Comparison of ENCODE assay signal across 11 mouse cellular contexts in the genomic region with DNA sequence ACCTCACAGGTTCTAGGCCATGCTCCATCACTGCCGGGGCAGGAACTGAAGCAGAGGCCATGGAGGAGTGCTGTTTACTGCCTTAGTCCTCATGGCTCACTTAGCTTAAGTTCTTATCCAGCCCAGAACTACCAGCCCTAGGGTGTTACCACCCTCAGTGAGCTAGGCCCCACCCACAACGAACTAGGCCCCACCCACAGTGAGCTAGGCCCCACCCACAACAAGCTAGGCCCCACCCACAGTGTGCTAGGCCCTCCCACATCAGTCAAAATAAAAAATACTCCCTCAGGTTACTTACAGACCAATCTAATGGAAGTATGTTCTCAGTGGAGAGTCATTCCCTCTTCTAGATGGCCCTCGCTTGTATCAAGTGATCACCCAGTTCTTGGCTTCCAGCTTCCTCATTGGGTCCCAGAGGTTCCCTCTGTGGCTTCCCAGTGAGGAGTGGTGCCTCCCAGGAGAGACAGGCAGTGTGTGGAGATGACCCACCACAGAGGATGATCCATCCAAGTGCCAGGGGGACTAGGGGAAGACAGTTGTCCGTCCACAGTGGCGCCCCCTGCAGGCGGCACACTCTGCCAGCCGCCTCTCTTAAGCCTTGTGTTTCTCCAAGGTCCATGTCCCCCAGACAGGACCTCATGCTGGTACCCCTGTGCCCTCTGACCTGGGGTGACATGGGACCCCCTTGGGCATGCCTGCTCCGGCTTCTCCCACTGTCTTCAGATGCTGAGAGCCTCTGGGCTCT. TPM values are rescaled to one million over a fixed set of nuclear protein-coding genes. Genes with fewer than 3 reads are reported as not detected.
DNase-seq lines count a peak whose midpoint lies in the region; ATAC-seq and TF ChIP-seq lines count a peak whose summit lies in the region.
"Had no signal": no experiment of that assay in that cellular context is flagged by ENCODE, and none has a peak within 500 bp of the region (broad histone marks: within the 10 kb centered on the region; RNA-seq: fewer than 3 reads in every experiment).

No protein-coding gene starts in this region.

- 86% methylated on average over 8 of the region's 8 CpGs for WGBS in intestine, embryonic 15.5 days
- 85% methylated on average over 8 of the region's 8 CpGs for WGBS in intestine, embryonic 16.5 days
- 96% methylated on average over 8 of the region's 8 CpGs for WGBS in thymus, adult 2 months
- 81% methylated on average over 8 of the region's 8 CpGs for WGBS in stomach, postnatal 0 days
- 88% methylated on average over 8 of the region's 8 CpGs for WGBS in hindbrain, embryonic 13.5 days
- 86% methylated on average over 8 of the region's 8 CpGs for WGBS in forebrain, embryonic 10.5 days

- no peak overlapping the region for H3K9ac ChIP-seq in intestine, embryonic 15.5 days
- H3K9ac ChIP-seq in intestine, embryonic 16.5 days (ENCODE audit: low read depth, low read length), result no peak overlapping the region
- H3K9ac ChIP-seq in stomach, postnatal 0 days (ENCODE audit: low read length), result no peak overlapping the region
- H3K9ac ChIP-seq in hindbrain, embryonic 13.5 days, result no peak overlapping the region

- no peak for TF ChIP-seq EP300 in stomach, postnatal 0 days (optimal IDR thresholded peaks at IDR 0.05)

- TF ChIP-seq CTCF in thymus, adult 2 months (IDR thresholded peaks at IDR 0.05; ENCODE audit: borderline replicate concordance, control insufficient read depth, extremely low read depth, insufficient read depth, low read length, poor library complexity), result peak; percentile 78; the same call in 1 of the 2 replicates
- peak; percentile 53 for TF ChIP-seq CTCF in stomach, postnatal 0 days (IDR thresholded peaks at IDR 0.05; ENCODE audit: low read depth)

- no peak for DNase-seq in thymus, adult 2 months
- no peak for DNase-seq in thymus, postnatal 36 days
- DNase-seq in stomach, postnatal 0 days (ENCODE audit: low spot score), result peak; percentile 41
- DNase-seq in forebrain, embryonic 10.5 days (ENCODE audit: extremely low spot score, low spot score), result no peak

- no peaks in the 10 kb centered on the region for H3K9me3 ChIP-seq in intestine, embryonic 15.5 days
- no peaks in the 10 kb centered on the region for H3K9me3 ChIP-seq in intestine, embryonic 16.5 days (ENCODE audit: control insufficient read depth, low read length)
- H3K9me3 ChIP-seq in stomach, postnatal 0 days (ENCODE audit: control insufficient read depth, low read length), result no peaks in the 10 kb centered on the region
- H3K9me3 ChIP-seq in hindbrain, embryonic 13.5 days, result no peaks in the 10 kb centered on the region
- H3K9me3 ChIP-seq in forebrain, embryonic 10.5 days, result no peaks in the 10 kb centered on the region
- H3K9me3 ChIP-seq: embryonic facial prominence, embryonic 10.5 days had no signal

- H3K4me2 ChIP-seq in intestine, embryonic 15.5 days (replicated peaks), result no peak overlapping the region
- no peak overlapping the region for H3K4me2 ChIP-seq in intestine, embryonic 16.5 days (ENCODE audit: low read depth, low read length)
- H3K4me2 ChIP-seq in stomach, postnatal 0 days (replicated peaks; ENCODE audit: low read depth), result no peak overlapping the region
- H3K4me2 ChIP-seq in hindbrain, embryonic 13.5 days, result no peak overlapping the region

- H3K4me3 ChIP-seq in intestine, embryonic 15.5 days (replicated peaks), result no peak overlapping the region
- H3K4me3 ChIP-seq in intestine, embryonic 16.5 days (ENCODE audit: low read length), result no peak overlapping the region
- H3K4me3 ChIP-seq in thymus, adult 2 months (ENCODE audit: control insufficient read depth, insufficient read depth, low read length), result no peak overlapping the region
- no peak overlapping the region for H3K4me3 ChIP-seq in stomach, postnatal 0 days (ENCODE audit: low read depth, low read length)
- H3K4me3 ChIP-seq in hindbrain, embryonic 13.5 days, result no peak overlapping the region
- no peak overlapping the region for H3K4me3 ChIP-seq in forebrain, embryonic 10.5 days
- H3K4me3 ChIP-seq: embryonic facial prominence, embryonic 10.5 days had no signal

- no peak for TF ChIP-seq POLR2A in thymus, adult 2 months (IDR thresholded peaks at IDR 0.05; ENCODE audit: control insufficient read depth, extremely low read depth, insufficient read depth, low read length, poor library complexity)

- no peak overlapping the region for H3K27ac ChIP-seq in intestine, embryonic 15.5 days
- no peak overlapping the region for H3K27ac ChIP-seq in intestine, embryonic 16.5 days (ENCODE audit: low read length)
- H3K27ac ChIP-seq in thymus, adult 2 months (ENCODE audit: control insufficient read depth, insufficient read depth, low read length), result no peak overlapping the region
- H3K27ac ChIP-seq in stomach, postnatal 0 days (replicated peaks), result no peak overlapping the region
- no peak overlapping the region for H3K27ac ChIP-seq in hindbrain, embryonic 13.5 days
- no peak overlapping the region for H3K27ac ChIP-seq in forebrain, embryonic 10.5 days
- H3K27ac ChIP-seq: embryonic facial prominence, embryonic 10.5 days had no signal

- ATAC-seq in intestine, embryonic 15.5 days, result peak; percentile 10; the same call in 1 of the 2 replicates
- ATAC-seq in intestine, embryonic 16.5 days, result no peak
- peak; percentile 26; the same call in 1 of the 2 replicates for ATAC-seq in common myeloid progenitor, adult 5-6 weeks (replicated peaks; ENCODE audit: low read depth, poor library complexity, severe bottlenecking)
- no peak for ATAC-seq in stomach, postnatal 0 days (ENCODE audit: low FRiP score, low TSS enrichment)
- no peak for ATAC-seq in hindbrain, embryonic 13.5 days (ENCODE audit: low FRiP score)
- ATAC-seq: forebrain, embryonic 16.5 days; Patski had no signal

- H3K4me1 ChIP-seq in intestine, embryonic 15.5 days (replicated peaks), result peaks cover 5% of the 10 kb centered on the region; the same call in 1 of the 2 replicates
- H3K4me1 ChIP-seq in intestine, embryonic 16.5 days (ENCODE audit: control insufficient read depth, insufficient read depth, low read length), result peaks cover 6% of the 10 kb centered on the region
- peaks cover 6% of the 10 kb centered on the region for H3K4me1 ChIP-seq in thymus, adult 2 months (replicated peaks; ENCODE audit: control insufficient read depth, insufficient read depth, low read length)
- H3K4me1 ChIP-seq in stomach, postnatal 0 days (replicated peaks; ENCODE audit: control insufficient read depth, insufficient read depth), result no peaks in the 10 kb centered on the region
- H3K4me1 ChIP-seq in hindbrain, embryonic 13.5 days (replicated peaks), result peaks cover 33% of the 10 kb centered on the region
- peaks cover 12% of the 10 kb centered on the region for H3K4me1 ChIP-seq in forebrain, embryonic 10.5 days

- H3K27me3 ChIP-seq in intestine, embryonic 15.5 days (replicated peaks), result no peaks in the 10 kb centered on the region
- no peaks in the 10 kb centered on the region for H3K27me3 ChIP-seq in intestine, embryonic 16.5 days (replicated peaks; ENCODE audit: control insufficient read depth, insufficient read depth, low read length)
- no peaks in the 10 kb centered on the region for H3K27me3 ChIP-seq in thymus, adult 2 months (ENCODE audit: control insufficient read depth, insufficient read depth, low read length)
- H3K27me3 ChIP-seq in stomach, postnatal 0 days (ENCODE audit: control insufficient read depth, insufficient read depth, low read length), result no peaks in the 10 kb centered on the region
- no peaks in the 10 kb centered on the region for H3K27me3 ChIP-seq in hindbrain, embryonic 13.5 days
- no peaks in the 10 kb centered on the region; the same call in 1 of the 2 replicates for H3K27me3 ChIP-seq in forebrain, embryonic 10.5 days (ENCODE audit: poor library complexity, severe bottlenecking)
- H3K27me3 ChIP-seq: Patski had no signal

- peaks cover 11% of the 10 kb centered on the region for H3K36me3 ChIP-seq in intestine, embryonic 15.5 days
- peaks cover 16% of the 10 kb centered on the region for H3K36me3 ChIP-seq in intestine, embryonic 16.5 days (ENCODE audit: control insufficient read depth, insufficient read depth, low read length)
- H3K36me3 ChIP-seq in thymus, adult 2 months (ENCODE audit: control insufficient read depth, insufficient read depth, low read length), result no peaks in the 10 kb centered on the region
- peaks cover 11% of the 10 kb centered on the region for H3K36me3 ChIP-seq in stomach, postnatal 0 days (ENCODE audit: control insufficient read depth, insufficient read depth, low read length)
- H3K36me3 ChIP-seq in hindbrain, embryonic 13.5 days, result peaks cover 77% of the 10 kb centered on the region
- H3K36me3 ChIP-seq in forebrain, embryonic 10.5 days (replicated peaks), result peaks cover 37% of the 10 kb centered on the region

RNA-seq across cellular contexts. Expression of a gene that starts 5.7 kb away (rescaled TPM):
- 66.3 and 69.1 TPM in 2 replicates for polyA plus RNA-seq in intestine, embryonic 15.5 days (2015; fragmentation: Nextera tagmentation; extraction: Ambion mirVana)
- polyA plus RNA-seq in intestine, embryonic 16.5 days (2015; fragmentation: Nextera tagmentation; extraction: Ambion mirVana), result 90.5 and 99.0 TPM in 2 replicates
- polyA plus RNA-seq in thymus, adult 2 months (2012; rRNA removed), result 80.0 and 94.8 TPM in 2 replicates
- total RNA-seq in common myeloid progenitor, adult 5-6 weeks (2017), result 19.6 and 33.4 TPM in 2 replicates
- polyA plus RNA-seq in stomach, postnatal 0 days (2015; fragmentation: Nextera tagmentation; extraction: Ambion mirVana), result 30.8 and 35.5 TPM in 2 replicates
- 59.6 and 62.3 TPM in 2 replicates for polyA plus RNA-seq in hindbrain, embryonic 13.5 days (2015; fragmentation: Nextera tagmentation; extraction: Ambion mirVana)
- 27.5 and 28.4 TPM in 2 replicates for polyA plus RNA-seq in forebrain, embryonic 10.5 days (2016; fragmentation: Nextera tagmentation; extraction: Ambion mirVana)

RNA-seq across cellular contexts. Expression of a gene that starts 26.5 kb away (rescaled TPM):
- 335 and 348 TPM in 2 replicates for polyA plus RNA-seq in intestine, embryonic 15.5 days (2015; fragmentation: Nextera tagmentation; extraction: Ambion mirVana)
- 306 and 335 TPM in 2 replicates for polyA plus RNA-seq in intestine, embryonic 16.5 days (2015; fragmentation: Nextera tagmentation; extraction: Ambion mirVana)
- 178 and 196 TPM in 2 replicates for polyA plus RNA-seq in thymus, adult 2 months (2012; rRNA removed)
- total RNA-seq in common myeloid progenitor, adult 5-6 weeks (2017), result 212 and 226 TPM in 2 replicates
- polyA plus RNA-seq in stomach, postnatal 0 days (2015; fragmentation: Nextera tagmentation; extraction: Ambion mirVana), result 183 and 197 TPM in 2 replicates
- 266 and 296 TPM in 2 replicates for polyA plus RNA-seq in hindbrain, embryonic 13.5 days (2015; fragmentation: Nextera tagmentation; extraction: Ambion mirVana)
- 511 and 516 TPM in 2 replicates for polyA plus RNA-seq in forebrain, embryonic 10.5 days (2016; fragmentation: Nextera tagmentation; extraction: Ambion mirVana)

RNA-seq across cellular contexts. Expression of a gene that starts 34.2 kb away (rescaled TPM):
- polyA plus RNA-seq in intestine, embryonic 15.5 days (2015; fragmentation: Nextera tagmentation; extraction: Ambion mirVana), result 5.1 and 5.6 TPM in 2 replicates
- polyA plus RNA-seq in intestine, embryonic 16.5 days (2015; fragmentation: Nextera tagmentation; extraction: Ambion mirVana), result 8.5 and 10.5 TPM in 2 replicates
- polyA plus RNA-seq in thymus, adult 2 months (2012; rRNA removed), result 0.90 and 0.94 TPM in 2 replicates
- total RNA-seq in common myeloid progenitor, adult 5-6 weeks (2017), result not detected in 2 replicates
- polyA plus RNA-seq in stomach, postnatal 0 days (2015; fragmentation: Nextera tagmentation; extraction: Ambion mirVana), result 1.8 and 1.9 TPM in 2 replicates
- 0.06 and 0.09 TPM in 2 replicates for polyA plus RNA-seq in hindbrain, embryonic 13.5 days (2015; fragmentation: Nextera tagmentation; extraction: Ambion mirVana)
- 0.04 TPM in 1 of 2 replicates, not detected in the other for polyA plus RNA-seq in forebrain, embryonic 10.5 days (2016; fragmentation: Nextera tagmentation; extraction: Ambion mirVana)

RNA-seq across cellular contexts. Expression of a gene that starts 45.0 kb away (rescaled TPM):
- 2.5 and 2.6 TPM in 2 replicates for polyA plus RNA-seq in intestine, embryonic 15.5 days (2015; fragmentation: Nextera tagmentation; extraction: Ambion mirVana)
- polyA plus RNA-seq in intestine, embryonic 16.5 days (2015; fragmentation: Nextera tagmentation; extraction: Ambion mirVana), result 1.4 and 2.8 TPM in 2 replicates
- 1.8 and 2.5 TPM in 2 replicates for polyA plus RNA-seq in thymus, adult 2 months (2012; rRNA removed)
- total RNA-seq in common myeloid progenitor, adult 5-6 weeks (2017), result 11.5 and 24.3 TPM in 2 replicates
- 0.92 and 1.2 TPM in 2 replicates for polyA plus RNA-seq in stomach, postnatal 0 days (2015; fragmentation: Nextera tagmentation; extraction: Ambion mirVana)
- 14.6 and 18.0 TPM in 2 replicates for polyA plus RNA-seq in hindbrain, embryonic 13.5 days (2015; fragmentation: Nextera tagmentation; extraction: Ambion mirVana)
- polyA plus RNA-seq in forebrain, embryonic 10.5 days (2016; fragmentation: Nextera tagmentation; extraction: Ambion mirVana), result 23.1 and 23.6 TPM in 2 replicates

RNA-seq across cellular contexts. Expression of a gene that starts 45.1 kb away (rescaled TPM):
- 13.9 and 15.3 TPM in 2 replicates for polyA plus RNA-seq in intestine, embryonic 15.5 days (2015; fragmentation: Nextera tagmentation; extraction: Ambion mirVana)
- polyA plus RNA-seq in intestine, embryonic 16.5 days (2015; fragmentation: Nextera tagmentation; extraction: Ambion mirVana), result 11.0 and 12.7 TPM in 2 replicates
- 10.8 and 12.0 TPM in 2 replicates for polyA plus RNA-seq in thymus, adult 2 months (2012; rRNA removed)
- 3.5 and 4.3 TPM in 2 replicates for total RNA-seq in common myeloid progenitor, adult 5-6 weeks (2017)
- 4.8 and 6.3 TPM in 2 replicates for polyA plus RNA-seq in stomach, postnatal 0 days (2015; fragmentation: Nextera tagmentation; extraction: Ambion mirVana)
- polyA plus RNA-seq in hindbrain, embryonic 13.5 days (2015; fragmentation: Nextera tagmentation; extraction: Ambion mirVana), result 57.4 and 61.1 TPM in 2 replicates
- polyA plus RNA-seq in forebrain, embryonic 10.5 days (2016; fragmentation: Nextera tagmentation; extraction: Ambion mirVana), result 22.5 and 22.7 TPM in 2 replicates

Comparison
In these comparisons a context has a peak if more than half of its experiments do, and no peak if none do; other contexts are left out.
1. ATAC-seq: peak in intestine, embryonic 15.5 days (single experiment) and common myeloid progenitor, adult 5-6 weeks (single experiment); none in intestine, embryonic 16.5 days (single experiment), stomach, postnatal 0 days (single experiment) and hindbrain, embryonic 13.5 days (single experiment).